Mouse (Mus musculus) erythroblast, embryonic 14.5 days (primary cell): Measurements from ENCODE around the gene Atg9b.

Experiments used
- GATA1 ChIP-seq: IDR thresholded peaks from 2 replicates; pipeline ENCODE4 v1.6.1; 2012; ENCODE audit warnings: low read length, inconsistent platforms, mixed read lengths
- TAL1 ChIP-seq: IDR thresholded peaks from 3 replicates; pipeline ENCODE4 v1.6.1; 2012; ENCODE audit warnings: low read length, inconsistent platforms, mixed read lengths

- TF ChIP-seq TAL1 (no peak), GATA1 (no peak)
Measured at GRCm38 (mm10) chr5:24387264-24388241, 4.4 kb downstream of the Atg9b start.
